Mouse (Mus musculus) lung, postnatal 0 days (tissue): ENCODE data around the gene Stpg2. TPM values are rescaled to one million over a fixed set of nuclear protein-coding genes. Genes with fewer than 3 reads are reported as not detected.
A peak's percentile ranks its signal among the peaks of the same experiment; 100 is the strongest.
"Not testable (repeated sequence)": the region's sequence is repeated elsewhere in the genome, so short reads cannot be mapped to it uniquely, and the experiment has no call there.

Experiments used
- ATAC-seq: fragments of 200-750 bp; cut with Nextera tagmentation; 2 replicates; pipeline ENCODE4 v1.8.0; 2017; ENCODE audit warnings: moderate library complexity
- DNase-seq: peaks from one replicate; pipeline ENCODE4 v3.0.0-alpha.2; 2016; ENCODE audit warnings: low spot score
- H3K27ac ChIP-seq: fragments of 300-500 bp; sonication (generic); 2 replicates; pipeline ENCODE4 v1.5.1; 2014; ENCODE audit warnings: antibody characterized with exemption, mild to moderate bottlenecking, low read length, mixed read lengths
- H3K27me3 ChIP-seq: fragments of 300-500 bp; sonication (generic); replicated peaks from 2 replicates; pipeline ENCODE4 v1.6.1; 2014; ENCODE audit warnings: low read length, mixed read lengths; ENCODE audit not compliant: insufficient read depth
- H3K36me3 ChIP-seq: fragments of 300-500 bp; sonication (generic); 2 replicates; pipeline ENCODE4 v1.6.1; 2014; ENCODE audit warnings: low read length, mixed read lengths; ENCODE audit not compliant: insufficient read depth
- H3K4me1 ChIP-seq: fragments of 300-500 bp; sonication (generic); 2 replicates; pipeline ENCODE4 v1.6.1; 2014; ENCODE audit warnings: antibody characterized with exemption, low read depth, low read length, mixed read lengths; ENCODE audit not compliant: insufficient read depth
- H3K4me2 ChIP-seq: fragments of 300-500 bp; sonication (generic); replicated peaks from 2 replicates; pipeline ENCODE4 v1.6.1; 2014; ENCODE audit warnings: low read depth, mild to moderate bottlenecking, low read length, moderate library complexity, mixed read lengths
- H3K4me3 ChIP-seq: fragments of 300-500 bp; sonication (generic); 2 replicates; pipeline ENCODE4 v1.5.1; 2014; ENCODE audit warnings: low read depth, low read length
- H3K9ac ChIP-seq: fragments of 300-500 bp; sonication (generic); replicated peaks from 2 replicates; pipeline ENCODE4 v1.6.1; 2014; ENCODE audit warnings: low read depth, mild to moderate bottlenecking
- H3K9me3 ChIP-seq: fragments of 300-500 bp; sonication (generic); 2 replicates; pipeline ENCODE4 v1.6.1; 2016; ENCODE audit warnings: low read length, mixed read lengths
- CTCF ChIP-seq: IDR thresholded peaks from 2 replicates; pipeline ENCODE4 v1.5.1; 2016; ENCODE audit warnings: antibody characterized with exemption, mild to moderate bottlenecking
- EP300 ChIP-seq: IDR thresholded peaks from 2 replicates; pipeline ENCODE4 v1.6.1; 2016; ENCODE audit warnings: antibody characterized with exemption, mild to moderate bottlenecking, control low read depth
- WGBS: fragments of 180-500 bp; shearing (Covaris S2); extraction: QIAGEN DNeasy Blood & Tissue Kit; methylation state at CpG from one replicate; pipeline ENCODE4 v1.1.7; 2014; 5-methylcytosine and 5-hydroxymethylcytosine counted together
- polyA plus RNA-seq: library from polyadenylated mRNA; unstranded; fragments of >200 nt; fragmentation: Nextera tagmentation; extraction: Ambion mirVana; gene quantifications from 2 replicates; pipeline ENCODE4 v1.2.1, GENCODE M21; 2015

Stpg2 gene
- polyA plus RNA-seq, 1 experiment from 2014 or later = not detected

DNA sequence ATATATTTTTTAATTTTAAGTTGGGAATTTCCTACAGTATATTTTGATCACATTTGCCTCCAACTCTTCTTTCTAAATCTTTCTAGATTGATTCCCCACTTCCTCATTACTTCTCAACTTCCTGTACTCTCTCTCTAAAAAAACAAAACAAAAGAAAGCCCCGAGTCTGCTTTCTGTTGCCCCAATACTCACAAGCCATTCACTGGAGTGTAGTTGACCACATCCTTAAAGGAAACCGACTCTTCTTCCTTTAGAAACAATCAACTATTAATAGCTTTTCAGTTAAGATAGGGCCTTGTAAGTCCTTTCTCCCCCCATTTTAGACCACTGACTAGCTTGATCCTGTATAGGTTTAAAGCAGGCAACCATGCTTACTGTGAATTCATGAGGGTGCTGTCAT lies 39.7 kb downstream of the Stpg2 start:
- 56% methylated on average over 2 of the region's 2 CpGs for WGBS
- no peak overlapping the region for H3K4me2 ChIP-seq
- no peaks in the 10 kb centered on the region for H3K4me1 ChIP-seq
- no peaks in the 10 kb centered on the region for H3K36me3 ChIP-seq
- no peak for ATAC-seq
- no peaks in the 10 kb centered on the region for H3K9me3 ChIP-seq
- no peak overlapping the region for H3K9ac ChIP-seq
- no peaks in the 10 kb centered on the region for H3K27me3 ChIP-seq
- TF ChIP-seq CTCF (no peak), EP300 (no peak)
- DNase-seq = no peak
- H3K4me3 ChIP-seq = no peak overlapping the region
- H3K27ac ChIP-seq = no peak overlapping the region

GRCm38 (mm10) chr3:139246508-139246907 lies 41.0 kb downstream of the Stpg2 start:
- H3K36me3 ChIP-seq = no peaks in the 10 kb centered on the region
- H3K4me3 ChIP-seq = no peak overlapping the region
- 49% methylated on average over 4 of the region's 4 CpGs for WGBS
- no peak overlapping the region for H3K27ac ChIP-seq
- H3K27me3 ChIP-seq = no peaks in the 10 kb centered on the region
- ATAC-seq (no peak), DNase-seq (no peak)
- peak; percentile 38 for TF ChIP-seq CTCF
- no peak for TF ChIP-seq EP300
- H3K4me2 ChIP-seq = no peak overlapping the region
- no peak overlapping the region for H3K9ac ChIP-seq
- no peaks in the 10 kb centered on the region for H3K4me1 ChIP-seq
- no peaks in the 10 kb centered on the region for H3K9me3 ChIP-seq

- not testable (repeated sequence) for DNase-seq, H3K4me2 ChIP-seq, H3K4me3 ChIP-seq, H3K4me1 ChIP-seq, H3K27ac ChIP-seq, H3K9me3 ChIP-seq, ATAC-seq, H3K36me3 ChIP-seq, H3K27me3 ChIP-seq, H3K9ac ChIP-seq
- 66% methylated on average over 4 of the region's 4 CpGs for WGBS
Measured at GRCm38 (mm10) chr3:139262359-139262758, 56.9 kb downstream of the Stpg2 start.

- Histone ChIP-seq H3K4me3 (no peak overlapping the region), H3K4me2 (no peak overlapping the region), H3K9me3 (no peaks in the 10 kb centered on the region), H3K27ac (no peak overlapping the region), H3K9ac (no peak overlapping the region), H3K4me1 (no peaks in the 10 kb centered on the region), H3K36me3 (no peaks in the 10 kb centered on the region), H3K27me3 (no peaks in the 10 kb centered on the region)
- DNase-seq (peak; percentile 44), ATAC-seq (no peak)
- TF ChIP-seq EP300 = no peak
- peak; percentile 56 for TF ChIP-seq CTCF
Measured at GRCm38 (mm10) chr3:139297909-139298308, 92.4 kb downstream of the Stpg2 start.

GRCm38 (mm10) chr3:139308078-139308809 lies 102.8 kb downstream of the Stpg2 start:
- no peak for ATAC-seq
- Histone ChIP-seq H3K4me1 (no peaks in the 10 kb centered on the region), H3K9me3 (no peaks in the 10 kb centered on the region), H3K27ac (no peak overlapping the region), H3K4me2 (no peak overlapping the region), H3K4me3 (no peak overlapping the region), H3K27me3 (no peaks in the 10 kb centered on the region), H3K9ac (no peak overlapping the region), H3K36me3 (no peaks in the 10 kb centered on the region)
- WGBS = 28% methylated on average over 7 of the region's 7 CpGs
- no peak for TF ChIP-seq CTCF
- DNase-seq = no peak

DNA sequence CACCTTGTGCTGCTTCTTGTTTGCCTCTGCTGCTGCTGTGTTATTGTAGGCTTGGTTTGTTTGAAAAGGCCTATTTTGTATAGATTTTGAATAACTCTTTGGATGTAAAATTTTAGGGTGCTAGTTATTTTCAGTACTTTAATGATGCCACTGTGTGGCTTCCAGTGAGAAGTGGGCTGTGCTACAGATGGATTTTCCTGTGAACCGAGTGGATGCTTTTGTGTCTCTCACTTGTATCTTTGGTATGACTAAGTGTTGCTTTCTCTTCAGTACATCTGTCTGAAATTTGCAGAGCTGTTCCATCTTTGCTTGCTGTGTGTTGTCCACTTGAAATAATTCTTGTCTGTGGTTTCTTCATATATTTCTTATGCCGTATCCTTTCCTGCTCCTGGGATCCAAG lies 106.2 kb downstream of the Stpg2 start:
- ATAC-seq = no peak
- no peak overlapping the region for H3K4me3 ChIP-seq
- WGBS = 89% methylated on average over 2 of the region's 2 CpGs

DNA sequence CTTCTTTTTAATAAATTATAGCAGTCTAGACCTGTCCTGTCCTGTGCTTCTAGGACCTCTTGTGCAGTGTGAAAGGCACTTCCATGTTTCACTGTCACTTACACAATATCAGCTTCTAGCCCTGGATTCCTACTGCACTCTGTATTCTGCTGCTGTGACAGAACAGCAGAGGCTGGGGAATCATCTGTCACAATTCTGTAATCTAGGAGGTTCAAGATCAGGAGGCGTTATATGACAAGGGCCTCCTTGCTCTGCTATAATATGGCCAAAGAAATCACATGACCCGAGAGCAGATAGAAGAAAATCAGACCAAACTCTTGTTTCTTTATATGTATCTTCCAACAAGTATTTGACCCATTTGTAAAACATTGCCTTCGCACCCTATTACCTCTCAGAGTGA lies 175.0 kb downstream of the Stpg2 start:
- no peaks in the 10 kb centered on the region for H3K27me3 ChIP-seq
- 65% methylated on average over 3 of the region's 3 CpGs for WGBS
- H3K4me3 ChIP-seq = no peak overlapping the region
- no peaks in the 10 kb centered on the region for H3K9me3 ChIP-seq
- no peak for TF ChIP-seq EP300
- no peak for TF ChIP-seq CTCF
- no peak for DNase-seq
- no peaks in the 10 kb centered on the region for H3K4me1 ChIP-seq
- no peak overlapping the region for H3K9ac ChIP-seq
- ATAC-seq = no peak
- no peaks in the 10 kb centered on the region for H3K36me3 ChIP-seq
- H3K27ac ChIP-seq = no peak overlapping the region
- H3K4me2 ChIP-seq = no peak overlapping the region

More for the DNA sequence above, 106.2 kb downstream of the Stpg2 start:
- Histone ChIP-seq H3K27me3 (no peaks in the 10 kb centered on the region), H3K9ac (no peak overlapping the region), H3K4me2 (no peak overlapping the region), H3K9me3 (no peaks in the 10 kb centered on the region), H3K27ac (no peak overlapping the region), H3K4me1 (no peaks in the 10 kb centered on the region), H3K36me3 (no peaks in the 10 kb centered on the region)
- no peak for DNase-seq
- TF ChIP-seq EP300 (no peak), CTCF (no peak)
